Mouse (Mus musculus) retina, postnatal 1 day (tissue): ENCODE data around the gene Spocd1.
A peak's percentile ranks its signal among the peaks of the same experiment; 100 is the strongest.

Source experiments
- DNase-seq: peaks from one replicate; pipeline ENCODE4 v3.0.0-alpha.2; 2012

Gene Spocd1

DNA sequence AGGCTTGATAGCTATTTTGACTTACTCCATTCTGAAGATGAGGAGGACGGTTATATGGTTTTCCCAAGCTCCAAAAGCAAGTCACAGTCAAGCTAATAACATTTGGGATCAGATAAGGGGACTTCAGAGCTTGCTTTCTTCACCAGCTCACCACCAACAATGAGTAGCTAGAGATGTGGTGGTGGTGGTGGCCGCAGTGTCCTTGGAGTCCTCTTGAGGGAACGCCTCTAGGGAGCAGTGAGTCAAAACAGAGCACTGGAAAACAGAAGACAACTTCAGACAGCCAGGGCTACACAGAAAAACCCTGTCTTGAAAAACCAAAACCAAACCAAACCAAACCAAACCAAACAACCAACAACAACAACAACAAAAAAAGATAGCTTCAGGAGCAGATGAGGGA lies 10.1 kb upstream of the Spocd1 start:
- no peak for DNase-seq

DNA sequence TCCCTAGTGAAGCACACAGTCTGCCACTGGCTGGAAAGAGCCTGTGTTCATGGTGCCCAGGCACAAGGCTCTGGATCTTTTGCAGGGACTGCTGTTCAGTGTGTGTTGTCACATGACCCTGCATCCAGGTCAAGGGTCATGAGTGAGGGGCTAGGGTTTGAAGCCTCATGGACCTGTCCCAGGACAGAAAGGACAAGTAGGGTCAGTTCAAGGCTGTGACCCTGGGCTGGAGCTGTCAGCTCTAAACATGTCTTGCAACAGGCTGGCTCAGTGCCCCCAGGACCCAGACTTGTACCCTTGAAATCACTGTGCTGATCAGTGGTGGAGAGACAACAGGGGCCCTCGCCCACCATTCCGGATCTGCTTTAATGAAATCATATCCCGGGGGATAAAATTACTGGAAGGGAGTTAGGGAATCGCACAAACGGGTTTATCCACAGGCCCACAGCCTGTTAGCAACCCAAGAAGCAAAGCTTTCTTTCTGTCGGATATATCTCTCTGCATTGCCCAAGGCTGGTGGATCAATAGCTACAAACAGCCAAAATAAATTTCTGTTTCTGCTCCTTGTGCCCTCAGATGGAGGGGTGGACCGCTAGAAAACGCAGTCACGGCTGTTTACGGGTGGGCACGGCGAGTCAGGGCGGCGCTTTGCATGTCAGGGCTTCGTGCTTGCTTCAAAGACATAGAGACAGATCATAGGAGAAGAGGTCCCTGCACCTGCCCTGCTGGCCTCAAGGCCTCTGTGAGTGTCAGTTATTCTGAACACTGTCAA lies 8.3 kb upstream of the Spocd1 start:
- DNase-seq = no peak

DNA sequence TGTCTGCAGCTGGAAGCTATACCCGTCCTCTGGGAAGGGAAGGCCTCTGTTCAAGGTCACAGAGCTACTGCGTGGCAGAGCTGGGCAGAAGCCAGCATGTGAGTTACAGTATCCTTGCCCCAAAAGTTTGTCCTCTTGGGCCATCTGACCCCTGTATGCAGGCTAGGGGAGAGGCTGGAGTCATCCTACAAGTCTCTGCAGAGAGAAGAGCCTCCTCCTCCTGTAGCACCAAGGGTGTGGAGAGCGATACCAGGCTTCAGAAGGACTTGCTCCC lies 7.8 kb upstream of the Spocd1 start:
- DNase-seq = no peak

DNA sequence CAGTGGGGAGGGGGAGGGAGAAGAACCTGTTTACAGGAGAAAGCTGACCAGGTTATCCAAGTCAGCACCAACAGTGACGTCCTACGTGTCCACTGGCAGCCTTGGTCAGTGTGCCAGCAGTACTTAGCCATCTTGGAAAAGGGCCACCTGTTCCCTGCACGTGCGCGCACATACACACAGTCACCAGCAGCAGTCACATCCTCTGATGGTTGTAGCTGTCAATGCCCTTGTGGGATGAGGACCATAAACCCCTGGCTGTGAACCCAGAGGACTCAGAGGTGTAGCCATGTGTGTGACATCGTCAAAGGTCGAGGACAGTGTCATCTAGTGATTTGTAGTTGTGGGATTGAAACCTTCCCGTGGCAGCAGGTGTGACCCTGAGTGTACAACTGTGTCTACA lies 4.9 kb upstream of the Spocd1 start:
- no peak for DNase-seq

DNA sequence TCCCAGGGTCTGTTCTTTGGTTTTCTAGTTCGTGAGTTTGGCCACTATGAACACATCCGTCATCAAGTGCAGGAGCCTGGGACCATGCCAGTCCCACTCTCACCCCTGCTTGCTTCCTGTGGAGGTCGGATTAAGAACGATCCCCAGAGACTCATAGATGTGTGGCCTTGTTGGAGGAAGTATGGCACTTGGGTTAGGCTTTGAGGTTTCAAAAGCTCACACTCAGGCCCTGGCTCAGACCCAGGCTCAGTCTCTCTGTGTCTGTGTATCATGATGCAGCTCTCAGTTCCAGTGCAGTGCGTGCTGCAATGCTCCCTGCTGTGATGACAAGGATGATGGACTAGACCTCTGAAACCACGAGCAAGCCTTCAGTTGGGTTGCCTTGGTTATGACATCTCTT lies 4.4 kb upstream of the Spocd1 start:
- DNase-seq = no peak

DNA sequence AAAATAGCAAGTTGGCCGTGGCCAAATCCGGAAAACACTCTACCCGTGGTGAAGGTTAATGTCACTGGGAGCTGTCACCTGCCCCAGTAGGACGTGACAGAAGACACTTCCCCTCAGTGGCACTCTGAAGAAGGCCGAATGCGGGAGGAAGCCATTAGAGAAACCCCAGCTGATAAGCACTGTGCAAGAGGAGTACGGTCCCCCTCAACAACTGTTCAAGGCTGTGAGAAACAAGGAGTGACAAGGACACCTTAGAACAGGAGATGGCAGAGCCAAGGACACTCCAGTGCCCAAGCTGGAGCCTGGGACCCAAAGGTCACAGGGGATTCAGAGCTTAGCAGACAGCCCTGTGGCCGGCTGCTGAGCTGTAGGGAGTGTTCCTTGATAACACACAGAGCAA lies 2.5 kb upstream of the Spocd1 start:
- no peak for DNase-seq

DNA sequence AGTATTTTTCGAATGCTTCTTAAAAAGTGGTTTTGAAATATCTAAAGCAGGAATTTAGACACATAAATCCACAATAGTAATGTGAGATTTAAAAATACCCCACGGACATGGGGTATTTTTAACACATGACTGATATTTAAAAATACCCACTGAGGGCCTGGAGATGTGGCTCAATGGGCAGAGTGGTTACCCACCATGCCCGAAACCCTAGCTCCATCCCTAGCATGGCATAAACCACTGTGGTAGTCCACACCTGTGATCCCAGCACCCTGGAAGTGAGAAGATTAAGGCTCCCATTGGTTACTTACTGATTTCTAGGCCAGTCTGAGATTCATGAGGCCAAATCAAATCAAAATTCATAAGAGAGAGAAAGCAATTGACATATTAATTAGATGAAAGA lies 2.0 kb upstream of the Spocd1 start:
- no peak for DNase-seq

DNA sequence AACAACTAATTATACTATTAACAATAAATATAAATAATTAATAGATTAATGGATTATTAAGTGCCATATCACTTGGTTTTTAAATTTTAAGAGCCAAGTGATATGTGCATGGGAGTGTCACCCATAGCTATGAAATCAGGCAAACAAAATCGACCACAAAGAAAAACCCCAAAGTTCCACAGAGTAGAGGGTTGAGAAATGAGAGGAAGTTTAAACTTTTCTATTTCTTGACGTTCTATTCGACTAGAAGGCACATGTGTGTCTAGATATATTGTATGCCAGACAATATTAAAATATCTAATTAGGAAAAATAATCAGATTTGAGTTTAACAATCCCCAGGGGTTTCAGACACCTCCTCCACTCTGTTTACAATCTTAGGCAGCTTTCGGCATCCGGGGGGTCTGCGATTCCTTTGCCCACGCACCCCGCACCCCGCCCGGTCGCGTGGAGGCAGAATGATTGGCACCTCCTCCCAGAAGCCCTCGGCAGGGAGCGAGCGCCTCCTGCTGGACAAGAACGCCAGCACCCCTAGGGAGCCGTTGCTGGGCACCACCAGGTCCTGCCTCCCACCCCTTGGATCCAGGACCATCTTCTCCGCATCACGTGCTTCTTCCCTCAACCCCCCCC lies 811 bp upstream of the Spocd1 start:
- DNase-seq = peak; percentile 80

DNA sequence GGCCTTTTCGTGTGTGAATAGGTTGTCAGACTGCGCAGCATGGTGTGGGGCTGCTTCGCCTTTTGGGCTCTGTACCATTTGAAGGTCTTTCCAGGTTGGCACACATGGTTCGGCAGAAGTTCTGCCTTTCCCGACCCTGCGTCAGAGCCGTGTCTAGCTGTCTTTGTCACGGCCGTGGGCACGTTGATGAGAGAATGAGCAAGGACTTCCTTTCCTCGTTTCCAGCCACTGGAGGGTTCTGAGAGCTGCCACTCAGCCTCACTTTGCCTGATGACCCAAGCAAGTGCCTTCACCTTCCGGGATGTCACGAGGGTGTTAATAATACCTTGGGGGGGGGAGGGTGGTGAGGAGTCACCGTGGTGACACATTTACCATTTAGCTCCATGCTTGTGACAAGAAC lies 4.6 kb downstream of the Spocd1 start:
- peak; percentile 22 for DNase-seq

DNA sequence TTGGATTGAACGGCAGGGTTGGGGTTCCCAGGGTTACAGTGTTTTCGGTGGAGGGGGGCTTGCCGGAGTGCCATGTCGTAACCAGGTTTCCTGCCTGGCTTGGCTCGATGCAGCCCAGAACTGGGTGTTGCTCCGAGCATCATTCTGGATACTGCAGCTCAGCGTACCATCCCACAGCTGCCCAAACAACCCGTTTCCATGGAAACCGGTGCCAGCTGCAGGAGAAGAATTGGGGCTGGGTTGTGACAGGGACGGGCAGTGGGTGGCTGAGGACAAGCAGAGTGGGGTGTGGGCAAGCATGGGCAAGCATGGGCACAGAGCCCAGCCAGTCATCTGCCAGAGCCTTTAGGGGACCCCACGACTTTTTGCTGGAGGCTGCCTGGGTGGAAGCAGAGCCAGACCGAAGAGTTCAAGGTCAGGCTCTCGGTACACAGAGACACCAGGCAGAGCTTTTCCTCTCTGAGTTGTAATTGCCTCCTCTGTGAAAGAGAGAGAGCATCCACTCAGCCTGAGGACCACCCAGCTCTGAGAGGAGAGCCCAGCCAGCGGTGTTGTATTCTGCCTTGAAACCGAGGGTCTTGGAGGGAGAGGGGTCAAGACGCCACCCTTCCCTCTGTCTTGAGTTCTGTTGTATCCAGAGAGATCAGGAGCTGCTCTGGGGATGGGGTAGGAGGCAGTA lies 5.3 kb downstream of the Spocd1 start:
- DNase-seq = peak; percentile 62

DNA sequence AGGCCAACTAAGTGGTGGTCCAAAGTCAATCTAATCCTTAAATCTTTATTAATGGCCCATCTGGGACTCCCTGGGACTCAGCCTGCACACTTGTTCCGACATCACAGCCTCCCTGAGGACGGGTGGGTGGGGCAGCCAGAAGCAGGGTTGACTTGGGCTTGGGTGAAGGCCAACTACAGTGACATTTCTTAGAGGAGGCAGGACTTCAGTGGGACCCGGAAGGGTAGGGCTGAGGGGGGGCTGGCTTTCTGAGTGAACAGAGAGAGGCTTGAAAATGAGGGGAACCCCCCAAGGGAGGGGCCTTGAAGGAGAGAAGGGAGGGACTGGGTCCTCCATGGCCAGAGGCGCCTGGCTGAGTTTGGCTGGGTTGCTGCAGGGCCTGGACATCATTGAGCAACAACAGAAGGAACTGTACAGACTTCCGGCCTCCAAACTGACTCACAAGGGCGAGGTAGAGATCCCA lies 22.3 kb downstream of the Spocd1 start:
- DNase-seq = peak; percentile 40

DNA sequence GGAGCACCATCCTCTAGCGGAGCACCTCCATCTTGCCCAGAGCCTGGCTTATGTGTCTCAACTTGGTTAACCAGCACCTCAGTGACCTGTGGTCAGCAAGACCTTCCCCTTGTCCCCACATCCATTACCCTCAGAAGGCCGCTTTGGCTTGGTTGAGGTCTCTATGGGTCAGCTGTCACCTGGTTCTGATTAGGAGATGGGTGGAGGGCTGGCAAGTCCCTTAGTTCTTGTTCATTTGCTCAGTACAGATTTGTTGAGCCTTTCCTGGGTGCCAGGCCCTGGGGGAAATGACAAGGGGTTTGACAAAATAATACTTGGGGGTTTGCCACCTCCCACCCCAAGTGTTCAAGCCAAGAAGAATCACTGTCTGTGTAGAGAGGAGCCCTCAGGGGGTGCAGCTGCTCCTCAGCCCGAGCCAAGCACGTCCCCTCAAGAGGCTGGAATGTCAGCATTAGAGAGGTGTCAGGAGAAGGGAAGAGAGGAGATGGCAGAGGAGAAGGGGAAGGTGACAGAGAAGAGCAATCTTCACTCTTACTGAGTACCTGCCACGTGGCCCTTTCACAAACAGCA lies 23.3 kb downstream of the Spocd1 start:
- peak; percentile 39 for DNase-seq

DNA sequence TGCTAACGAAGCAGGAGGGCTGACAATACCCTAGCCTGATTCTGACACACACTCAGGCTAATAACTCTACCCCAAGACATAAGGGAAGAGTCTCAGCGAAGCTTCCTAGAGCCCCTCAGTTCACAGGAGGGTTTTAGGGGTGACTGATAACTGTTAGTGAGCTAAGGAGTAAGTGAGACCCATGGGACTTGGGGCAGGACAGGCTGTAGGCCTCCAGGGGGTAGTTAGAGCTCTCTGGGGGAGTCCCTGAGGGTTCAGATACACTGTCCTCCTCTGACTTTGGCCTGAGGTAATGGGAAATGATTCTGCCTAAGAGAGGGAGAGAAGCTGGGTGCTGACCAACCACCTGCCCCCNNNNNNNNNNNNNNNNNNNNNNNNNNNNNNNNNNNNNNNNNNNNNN lies 25.5 kb downstream of the Spocd1 start:
- no peak for DNase-seq

DNA sequence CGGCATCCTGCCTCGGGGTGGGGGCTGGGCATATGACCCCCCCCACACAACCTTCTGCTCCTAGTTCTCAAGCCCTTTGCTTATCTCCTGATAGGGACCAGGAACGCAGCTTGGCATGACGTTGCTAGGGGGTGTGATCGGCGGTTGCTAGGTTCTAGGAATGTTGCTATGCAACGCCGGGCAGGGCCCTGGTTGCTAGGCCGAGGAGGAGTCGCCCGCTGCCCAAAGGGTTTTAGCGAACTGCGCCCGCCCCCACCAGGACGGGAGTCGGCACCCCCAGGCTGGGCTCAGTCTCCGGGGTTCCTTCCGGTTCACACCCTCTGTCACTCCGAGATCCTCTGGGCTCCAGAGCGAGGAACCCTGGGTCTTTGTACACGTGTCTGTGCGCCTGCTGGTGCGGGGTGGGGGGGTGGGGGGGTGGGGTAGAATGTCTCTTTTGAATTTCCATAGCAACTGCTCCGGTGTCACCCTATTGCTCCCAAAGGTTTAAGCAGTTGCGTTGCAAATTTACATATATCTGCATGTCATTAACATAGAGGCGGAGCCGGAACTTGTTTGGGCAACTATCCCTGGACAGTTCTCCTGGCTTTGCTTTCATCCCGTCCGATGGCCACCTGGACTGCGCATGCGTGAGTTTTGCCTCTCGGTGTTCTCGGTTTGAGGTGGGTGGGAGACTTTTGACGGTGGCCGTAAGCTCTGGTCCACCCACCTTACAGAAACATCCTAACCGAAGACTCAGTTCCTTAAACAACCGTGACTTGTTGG lies 31.3 kb downstream of the Spocd1 start:
- DNase-seq = peak; percentile 90

DNA sequence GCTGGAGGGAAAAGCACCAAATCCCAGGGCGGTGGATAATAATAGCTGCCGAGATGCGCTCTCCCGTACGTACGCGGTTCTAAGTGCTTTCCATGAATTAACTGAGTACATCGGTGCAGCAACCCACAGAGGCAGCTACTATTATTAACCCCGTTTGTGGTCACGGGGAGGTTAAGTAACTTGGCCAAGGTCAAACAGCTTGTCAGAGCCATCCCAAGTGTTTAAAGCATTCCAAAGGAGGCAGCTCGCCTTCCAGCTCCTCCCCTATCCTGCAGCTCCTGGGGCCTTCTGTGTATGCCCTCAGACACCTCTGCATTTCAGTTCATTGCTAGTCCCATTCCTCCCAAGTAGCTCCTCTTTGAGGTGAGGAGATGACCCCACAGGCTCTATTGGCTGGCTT lies 36.2 kb downstream of the Spocd1 start:
- no peak for DNase-seq

DNA sequence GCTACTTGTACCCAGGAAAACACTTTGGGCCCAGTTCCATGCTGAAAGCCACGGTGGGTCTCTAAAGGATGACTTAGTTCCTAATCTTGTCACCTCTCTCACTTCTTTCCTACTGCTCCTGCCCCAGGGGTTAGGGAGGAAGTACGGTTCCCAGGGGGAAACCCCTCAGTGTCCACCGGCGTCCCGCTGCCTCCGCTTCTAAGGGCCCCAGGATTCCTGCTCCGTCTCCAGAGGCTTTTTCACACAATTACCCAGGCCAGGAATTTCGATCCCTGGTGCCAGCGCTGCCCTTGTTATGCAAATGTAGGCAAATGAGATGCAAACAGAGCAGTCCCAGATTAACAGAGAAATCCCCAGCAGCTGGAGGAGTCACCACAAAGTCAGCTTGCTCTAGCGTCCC lies 37.2 kb downstream of the Spocd1 start:
- peak; percentile 85 for DNase-seq

DNA sequence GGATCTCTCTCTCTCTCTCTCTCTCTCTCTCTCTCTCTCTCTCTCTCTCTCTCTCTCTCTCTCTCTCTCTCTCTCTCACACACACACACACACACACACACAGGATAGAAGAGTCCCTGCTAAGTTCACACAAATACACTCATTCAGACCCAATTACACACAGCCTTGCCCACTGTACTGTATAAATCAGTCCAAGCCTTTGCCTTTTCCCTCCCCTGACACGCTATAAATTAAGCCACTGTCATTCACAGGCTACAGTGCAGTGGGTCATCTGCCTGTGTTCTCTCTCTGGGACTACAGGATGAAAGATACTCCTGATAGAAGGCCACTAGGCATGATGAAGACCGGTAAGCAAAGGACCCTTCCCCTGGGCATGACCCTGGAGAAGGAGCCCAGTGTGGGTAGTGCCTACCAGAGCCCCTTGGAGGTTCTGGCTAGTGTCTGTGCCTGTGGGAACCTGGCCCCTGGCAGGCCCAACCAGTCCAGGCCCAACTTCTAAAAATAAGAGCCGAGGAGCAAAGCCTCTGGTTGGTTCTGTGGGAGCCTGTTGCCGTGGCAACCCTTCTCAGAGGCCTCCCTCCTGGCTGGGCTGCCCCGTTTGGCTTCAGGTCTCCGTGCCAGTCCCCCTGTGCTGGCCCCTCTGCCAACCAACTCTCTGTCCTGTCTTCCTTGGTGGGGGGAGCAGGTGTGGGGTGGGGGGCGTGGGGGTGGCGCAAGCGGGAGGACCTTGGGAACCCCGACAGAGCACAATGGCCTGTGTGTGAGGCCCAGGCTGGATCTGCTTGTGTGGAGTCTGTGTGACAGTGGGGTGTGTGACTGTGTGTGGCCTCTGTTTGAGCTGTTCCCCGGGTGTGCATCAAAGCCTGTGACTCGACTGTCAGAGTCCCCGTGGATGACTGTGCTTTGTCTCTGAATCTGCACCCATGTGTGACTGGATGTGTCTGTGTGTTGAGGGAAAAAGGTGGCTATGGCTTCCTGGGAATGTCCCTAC lies 38.3 kb downstream of the Spocd1 start:
- peak; percentile 92 for DNase-seq

DNA sequence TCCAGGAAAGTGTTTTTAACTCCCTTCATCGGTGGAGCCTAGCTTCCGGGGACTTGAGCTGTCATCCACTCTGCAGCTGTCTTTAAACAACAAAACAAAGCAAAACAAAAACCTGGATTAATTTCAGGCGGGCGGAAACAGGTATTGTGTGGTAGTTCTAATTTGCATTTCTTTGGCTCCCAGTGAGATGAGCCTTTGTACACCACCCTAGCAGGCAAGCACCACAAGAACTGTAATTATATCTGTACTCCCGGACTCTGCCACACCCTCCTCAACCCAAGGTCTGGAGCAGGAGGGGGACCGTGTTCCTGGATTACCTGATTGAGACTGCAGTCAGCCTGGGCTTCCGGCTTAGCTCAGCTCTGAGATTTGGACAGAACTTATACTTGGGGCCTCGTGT lies 41.1 kb downstream of the Spocd1 start:
- peak; percentile 12 for DNase-seq

DNA sequence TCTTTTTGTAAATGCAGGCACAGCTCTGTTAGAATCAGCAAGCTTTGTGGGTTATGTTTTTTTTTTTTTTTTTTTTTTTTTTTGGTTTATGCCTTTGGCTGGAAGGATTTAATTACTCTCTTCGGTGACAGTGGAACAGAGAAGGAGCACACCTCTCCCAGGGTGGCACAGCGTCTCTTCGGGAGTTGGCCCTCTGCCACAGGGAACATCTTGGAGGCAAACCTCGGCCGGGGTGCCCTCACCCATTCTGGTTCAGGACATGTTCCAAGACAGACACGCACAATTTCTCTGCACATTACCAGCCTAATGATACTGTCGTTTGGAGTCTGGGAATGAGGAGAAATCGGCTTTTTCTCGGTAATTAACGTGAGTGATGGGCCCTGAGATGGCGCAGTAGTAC lies 41.8 kb downstream of the Spocd1 start:
- no peak for DNase-seq

DNA sequence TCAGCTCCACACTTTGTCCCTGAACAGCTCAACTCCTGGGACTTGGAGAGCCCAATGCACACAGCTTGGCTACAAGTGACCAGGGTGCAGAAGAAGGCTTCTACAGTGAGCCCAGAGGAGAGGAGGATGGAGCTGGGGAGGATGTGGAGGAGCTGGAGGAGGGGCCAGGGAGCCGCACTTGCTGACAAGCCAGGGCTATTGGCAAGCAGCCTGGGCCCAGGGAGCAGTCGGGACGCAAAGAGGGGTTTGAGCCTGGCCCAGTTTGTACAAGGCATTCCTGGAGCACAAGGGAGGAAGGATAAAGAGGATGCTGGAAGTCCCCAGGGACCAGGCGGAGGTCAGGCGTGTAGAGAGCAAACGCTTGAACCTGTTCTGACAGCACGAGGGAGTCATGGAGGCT lies 42.9 kb downstream of the Spocd1 start:
- no peak for DNase-seq

DNA sequence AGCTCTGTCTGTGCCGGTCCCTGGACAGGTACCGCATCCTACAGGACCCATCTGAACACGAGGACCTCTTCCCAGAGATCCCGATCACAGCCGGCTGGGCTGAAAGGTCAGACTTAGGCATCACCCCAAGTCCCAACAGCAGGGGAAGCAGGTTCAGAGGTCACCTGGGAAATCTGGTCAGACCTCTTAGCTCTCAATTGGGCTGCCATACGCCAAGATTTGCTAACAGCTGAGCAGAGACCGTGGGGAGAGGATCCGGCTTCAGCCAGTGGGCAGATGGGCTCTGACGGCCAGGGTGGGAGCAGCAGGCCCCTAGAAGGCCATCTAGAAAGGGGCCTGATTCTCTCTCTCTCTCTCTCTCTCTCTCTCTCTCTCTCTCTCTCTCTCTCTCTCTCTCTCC lies 45.2 kb downstream of the Spocd1 start:
- DNase-seq = peak; percentile 48

DNA sequence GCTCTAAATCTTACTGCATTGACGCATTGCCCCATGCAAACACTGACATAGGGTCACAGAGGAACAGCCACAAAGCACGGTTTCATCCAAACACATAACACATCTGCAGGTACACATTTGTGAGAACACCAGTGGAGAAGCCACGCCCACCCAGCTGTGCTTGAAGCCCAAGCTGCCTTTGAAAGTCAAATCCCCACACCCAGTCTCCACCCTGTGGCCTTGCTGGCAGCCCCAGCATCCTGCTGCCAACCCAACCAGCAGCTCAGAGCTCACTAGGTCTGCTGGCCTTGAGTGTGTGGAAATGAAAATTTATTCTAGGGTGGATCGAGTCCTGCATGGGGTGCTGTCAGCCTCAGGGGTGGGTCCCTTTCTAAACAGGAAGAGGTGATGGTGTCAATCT lies 48.2 kb downstream of the Spocd1 start:
- no peak for DNase-seq
